Mouse (Mus musculus) hindbrain, embryonic 14.5 days (tissue): ENCODE measurements at regions not wholly inside any gene's neighbourhood (a gene's known extent, or its start where the extent isn't known, plus 50 kb on each side); places are given as distances from the start of the nearest gene placed in this dataset.

Source experiments
- ATAC-seq: fragments of 200-750 bp; cut with Nextera tagmentation; 2 replicates; pipeline ENCODE4 v1.8.0; 2017; ENCODE audit warnings: moderate number of reproducible peaks, mild to moderate bottlenecking, moderate TSS enrichment, moderate library complexity; ENCODE audit not compliant: low FRiP score
- DNase-seq: peaks from one replicate; pipeline ENCODE4 v3.0.0-alpha.2; 2015; ENCODE audit warnings: low spot score
- H3K27ac ChIP-seq: fragments of 300-500 bp; sonication (generic); 2 replicates; pipeline ENCODE4 v1.5.1; 2014; ENCODE audit warnings: mild to moderate bottlenecking, moderate library complexity
- H3K27me3 ChIP-seq: fragments of 300-500 bp; sonication (generic); 2 replicates; pipeline ENCODE4 v1.6.1; 2014; ENCODE audit warnings: mild to moderate bottlenecking, low read length, mixed read lengths; ENCODE audit not compliant: control insufficient read depth, insufficient read depth
- H3K36me3 ChIP-seq: fragments of 300-500 bp; sonication (generic); replicated peaks from 2 replicates; pipeline ENCODE4 v1.6.1; 2014; ENCODE audit not compliant: control insufficient read depth, insufficient read depth
- H3K4me1 ChIP-seq: fragments of 300-500 bp; sonication (generic); replicated peaks from 2 replicates; pipeline ENCODE4 v1.6.1; 2014; ENCODE audit warnings: antibody characterized with exemption, low read length, mixed read lengths; ENCODE audit not compliant: control insufficient read depth, insufficient read depth
- H3K4me2 ChIP-seq: fragments of 300-500 bp; sonication (generic); replicated peaks from 2 replicates; pipeline ENCODE4 v1.6.1; 2014; ENCODE audit warnings: mild to moderate bottlenecking, moderate library complexity
- H3K4me3 ChIP-seq: fragments of 300-500 bp; sonication (generic); replicated peaks from 2 replicates; pipeline ENCODE4 v1.5.1; 2014; ENCODE audit warnings: mild to moderate bottlenecking, low read length
- H3K9ac ChIP-seq: fragments of 300-500 bp; sonication (generic); 2 replicates; pipeline ENCODE4 v1.6.1; 2014
- H3K9me3 ChIP-seq: fragments of 300-500 bp; sonication (generic); 2 replicates; pipeline ENCODE4 v1.6.1; 2016; ENCODE audit warnings: low read length; ENCODE audit not compliant: control insufficient read depth
- WGBS: fragments of 180-500 bp; shearing (Covaris S2); extraction: QIAGEN DNeasy Blood & Tissue Kit; methylation state at CpG from one replicate; pipeline ENCODE4 v1.1.7; 2014; 5-methylcytosine and 5-hydroxymethylcytosine counted together

- Histone ChIP-seq H3K4me2 (peak overlapping the region; percentile 28), H3K9ac (no peak overlapping the region), H3K27me3 (no peaks in the 10 kb centered on the region), H3K9me3 (no peaks in the 10 kb centered on the region), H3K4me1 (0 out of 2 replicates have a peak, but pooled peaks cover 5% of the 10 kb centered on the region), H3K27ac (no peak overlapping the region), H3K4me3 (no peak overlapping the region), H3K36me3 (no peaks in the 10 kb centered on the region)
- ATAC-seq (no peak), DNase-seq (no peak)
- 8% methylated on average over 11 of the region's 11 CpGs for WGBS
Observed at GRCm38 (mm10) chr8:117859734-117860133, 58.0 kb upstream of the Mphosph6 start.

- H3K27ac ChIP-seq: no peak overlapping the region
- DNase-seq (no peak), ATAC-seq (no peak)
- H3K4me2 ChIP-seq: no peak overlapping the region
- H3K9ac ChIP-seq: no peak overlapping the region
- 64% methylated on average over 7 of the region's 7 CpGs for WGBS
- H3K4me3 ChIP-seq: no peak overlapping the region
- no peaks in the 10 kb centered on the region for H3K9me3 ChIP-seq
- 0 out of 2 replicates have a peak, but pooled peaks cover 5% of the 10 kb centered on the region for H3K4me1 ChIP-seq
- no peaks in the 10 kb centered on the region for H3K36me3 ChIP-seq
- no peaks in the 10 kb centered on the region for H3K27me3 ChIP-seq
Observed at GRCm38 (mm10) chr8:117859095-117859494, 57.4 kb upstream of the Mphosph6 start.

- no peaks in the 10 kb centered on the region for H3K9me3 ChIP-seq
- no peak overlapping the region for H3K9ac ChIP-seq
- ATAC-seq: no peak
- no peak overlapping the region for H3K27ac ChIP-seq
- DNase-seq: no peak
- H3K4me3 ChIP-seq: no peak overlapping the region
- H3K4me2 ChIP-seq: no peak overlapping the region
- no peaks in the 10 kb centered on the region for H3K36me3 ChIP-seq
- H3K27me3 ChIP-seq: no peaks in the 10 kb centered on the region
- 0 out of 2 replicates have a peak, but pooled peaks cover 5% of the 10 kb centered on the region for H3K4me1 ChIP-seq
- WGBS: 90% methylated on average over 13 of the region's 13 CpGs
Observed at GRCm38 (mm10) chr8:117856121-117856520, 54.4 kb upstream of the Mphosph6 start.

- Histone ChIP-seq H3K9me3 (no peaks in the 10 kb centered on the region), H3K27ac (no peak overlapping the region), H3K4me1 (0 out of 2 replicates have a peak, but pooled peaks cover 5% of the 10 kb centered on the region), H3K4me3 (no peak overlapping the region), H3K27me3 (no peaks in the 10 kb centered on the region), H3K36me3 (no peaks in the 10 kb centered on the region), H3K4me2 (no peak overlapping the region), H3K9ac (no peak overlapping the region)
- 86% methylated on average over 7 of the region's 7 CpGs for WGBS
- ATAC-seq (no peak), DNase-seq (no peak)
Observed at GRCm38 (mm10) chr8:117854942-117855491, 53.3 kb upstream of the Mphosph6 start.

GRCm38 (mm10) chr8:117854301-117854700 is 52.6 kb upstream of the Mphosph6 start:
- 91% methylated on average over 11 of the region's 11 CpGs for WGBS

GRCm38 (mm10) chr8:117853408-117853807 is 51.7 kb upstream of the Mphosph6 start:
- Histone ChIP-seq H3K4me3 (no peak overlapping the region), H3K4me1 (no peaks in the 10 kb centered on the region), H3K9me3 (no peaks in the 10 kb centered on the region), H3K9ac (no peak overlapping the region), H3K36me3 (no peaks in the 10 kb centered on the region), H3K27me3 (no peaks in the 10 kb centered on the region), H3K27ac (no peak overlapping the region), H3K4me2 (no peak overlapping the region)
- no peak for ATAC-seq
- DNase-seq: no peak
- WGBS: 62% methylated on average over 4 of the region's 4 CpGs

More at GRCm38 (mm10) chr8:117854301-117854700, 52.6 kb upstream of the Mphosph6 start:
- Histone ChIP-seq H3K4me1 (no peaks in the 10 kb centered on the region), H3K27ac (no peak overlapping the region), H3K36me3 (no peaks in the 10 kb centered on the region), H3K9ac (no peak overlapping the region), H3K4me2 (no peak overlapping the region), H3K4me3 (no peak overlapping the region), H3K27me3 (no peaks in the 10 kb centered on the region), H3K9me3 (no peaks in the 10 kb centered on the region)
- DNase-seq: no peak
- no peak for ATAC-seq

- Histone ChIP-seq H3K9ac (no peak overlapping the region), H3K9me3 (no peaks in the 10 kb centered on the region), H3K27ac (no peak overlapping the region), H3K4me2 (no peak overlapping the region), H3K4me3 (no peak overlapping the region), H3K36me3 (no peaks in the 10 kb centered on the region), H3K27me3 (no peaks in the 10 kb centered on the region), H3K4me1 (no peaks in the 10 kb centered on the region)
- no peak for DNase-seq
- ATAC-seq: no peak
- WGBS: 75% methylated on average over 6 of the region's 6 CpGs
Observed at GRCm38 (mm10) chr8:117852521-117852920, 50.8 kb upstream of the Mphosph6 start.
